Mouse (Mus musculus) limb, embryonic 14.5 days (tissue): Measurements from ENCODE around the gene Slc23a2. TPM values are rescaled to one million over a fixed set of nuclear protein-coding genes. Genes with fewer than 3 reads are reported as not detected.
A peak's percentile ranks its signal among the peaks of the same experiment; 100 is the strongest.

Experiments
- ATAC-seq: fragments of 200-750 bp; cut with Nextera tagmentation; 2 replicates; pipeline ENCODE4 v1.8.0; 2017; ENCODE audit warnings: low read depth, moderate number of reproducible peaks, moderate TSS enrichment; ENCODE audit not compliant: low FRiP score
- DNase-seq: peaks from one replicate; pipeline ENCODE4 v3.0.0-alpha.2; 2015; ENCODE audit warnings: low spot score
- H3K27ac ChIP-seq: fragments of 300-500 bp; sonication (generic); replicated peaks from 2 replicates; pipeline ENCODE4 v1.5.1; 2014; ENCODE audit warnings: low read depth, mild to moderate bottlenecking, low read length, moderate library complexity, mixed read lengths
- H3K27me3 ChIP-seq: fragments of 300-500 bp; sonication (generic); 2 replicates; pipeline ENCODE4 v1.6.1; 2014; ENCODE audit warnings: low read length, mixed read lengths; ENCODE audit not compliant: control insufficient read depth, insufficient read depth
- H3K36me3 ChIP-seq: fragments of 300-500 bp; sonication (generic); 2 replicates; pipeline ENCODE4 v1.6.1; 2014; ENCODE audit warnings: mild to moderate bottlenecking, low read length, moderate library complexity, mixed read lengths; ENCODE audit not compliant: control insufficient read depth, insufficient read depth
- H3K4me1 ChIP-seq: fragments of 300-500 bp; sonication (generic); 2 replicates; pipeline ENCODE4 v1.6.1; 2014; ENCODE audit warnings: antibody characterized with exemption, low read length, mixed read lengths; ENCODE audit not compliant: control insufficient read depth, insufficient read depth
- H3K4me2 ChIP-seq: fragments of 300-500 bp; sonication (generic); replicated peaks from 2 replicates; pipeline ENCODE4 v1.6.1; 2014; ENCODE audit warnings: low read depth, mild to moderate bottlenecking, low read length, moderate library complexity; ENCODE audit not compliant: severe bottlenecking
- H3K4me3 ChIP-seq: fragments of 300-500 bp; sonication (generic); replicated peaks from 2 replicates; pipeline ENCODE4 v1.5.1; 2014; ENCODE audit warnings: low read length
- H3K9ac ChIP-seq: fragments of 300-500 bp; sonication (generic); 2 replicates; pipeline ENCODE4 v1.6.1; 2014; ENCODE audit warnings: mild to moderate bottlenecking, low read depth, low read length, moderate library complexity; ENCODE audit not compliant: severe bottlenecking
- H3K9me3 ChIP-seq: fragments of 300-500 bp; sonication (generic); 2 replicates; pipeline ENCODE4 v1.6.1; 2016; ENCODE audit warnings: low read length; ENCODE audit not compliant: control insufficient read depth
- POLR2A ChIP-seq: fragments of 200-500 bp; IDR thresholded peaks from 2 replicates; pipeline ENCODE4 v1.8.0; 2012; ENCODE audit warnings: inconsistent platforms, mild to moderate bottlenecking, moderate library complexity, borderline replicate concordance; ENCODE audit not compliant: insufficient read depth, insufficient read length; ENCODE audit errors: extremely low read depth
- WGBS: fragments of 180-500 bp; shearing (Covaris S2); extraction: QIAGEN DNeasy Blood & Tissue Kit; methylation state at CpG from one replicate; pipeline ENCODE4 v1.1.7; 2014; 5-methylcytosine and 5-hydroxymethylcytosine counted together
- polyA plus RNA-seq, 2 experiments: library from polyadenylated mRNA; depleted of rRNA in 1 of 2; stranded (reverse) in 1 of 2; unstranded in 1 of 2; fragments of >200 nt; fragmentation: Nextera tagmentation in 1 of 2; extraction: Ambion mirVana in 1 of 2; gene quantifications; 2 replicates each; pipeline versions ENCODE4 v1.2.1 to v1.2.3; 2012 to 2014

Slc23a2 gene
- polyA plus RNA-seq (2012; rRNA removed) (17.6 and 22.7 TPM in 2 replicates), polyA plus RNA-seq (2014; fragmentation: Nextera tagmentation; extraction: Ambion mirVana) (15.6 and 19.9 TPM in 2 replicates)

GRCm38 (mm10) chr2:132144971-132145691 is at the start of gene Slc23a2:
TSS of gene Slc23a2 (minus strand) at chr2:132145108.
- no peaks in the 10 kb centered on the region for H3K9me3 ChIP-seq
- WGBS, result under 1% methylated on average over 22 of the region's 68 CpGs
- H3K9ac ChIP-seq, result peak within 1 kb of the TSS; percentile 80
- H3K36me3 ChIP-seq, result 0 out of 2 replicates have a peak, but pooled peaks cover 3% of the 10 kb centered on the region
- peak; percentile 27 for DNase-seq
- peaks cover 4% of the 10 kb centered on the region; the same call in 1 of the 2 replicates for H3K27me3 ChIP-seq
- peak within 1 kb of the TSS; percentile 79 for H3K4me3 ChIP-seq
- H3K4me2 ChIP-seq, result peak within 1 kb of the TSS; percentile 93
- peaks cover 10% of the 10 kb centered on the region for H3K4me1 ChIP-seq
- 0 out of 2 replicates have a peak, but pooled peaks have one; percentile 34 for TF ChIP-seq POLR2A
- peak; percentile 87 for ATAC-seq
- no peak within 1 kb of the TSS for H3K27ac ChIP-seq

GRCm38 (mm10) chr2:132190602-132191161 is 45.8 kb upstream of the Slc23a2 start:
- no peak for DNase-seq
- no peak for ATAC-seq
- Histone ChIP-seq H3K36me3 (no peaks in the 10 kb centered on the region), H3K4me2 (no peak overlapping the region), H3K4me3 (no peak overlapping the region), H3K27ac (no peak overlapping the region), H3K9ac (no peak overlapping the region), H3K27me3 (no peaks in the 10 kb centered on the region), H3K9me3 (no peaks in the 10 kb centered on the region), H3K4me1 (no peaks in the 10 kb centered on the region)
- TF ChIP-seq POLR2A, result no peak
- WGBS, result 63% methylated on average over 3 of the region's 3 CpGs

GRCm38 (mm10) chr2:132183874-132184273 is 39.0 kb upstream of the Slc23a2 start:
- DNase-seq, result no peak
- Histone ChIP-seq H3K9ac (no peak overlapping the region), H3K4me1 (peaks cover 5% of the 10 kb centered on the region; the same call in 1 of the 2 replicates), H3K4me2 (no peak overlapping the region), H3K27ac (no peak overlapping the region), H3K9me3 (no peaks in the 10 kb centered on the region), H3K27me3 (no peaks in the 10 kb centered on the region), H3K4me3 (no peak overlapping the region), H3K36me3 (no peaks in the 10 kb centered on the region)
- ATAC-seq, result no peak
- TF ChIP-seq POLR2A, result no peak
- 59% methylated on average over 6 of the region's 6 CpGs for WGBS

GRCm38 (mm10) chr2:132180463-132181205 is 35.7 kb upstream of the Slc23a2 start:
- peaks cover 5% of the 10 kb centered on the region; the same call in 1 of the 2 replicates for H3K4me1 ChIP-seq
- H3K27me3 ChIP-seq, result no peaks in the 10 kb centered on the region
- no peaks in the 10 kb centered on the region for H3K36me3 ChIP-seq
- H3K4me3 ChIP-seq, result no peak overlapping the region
- H3K9ac ChIP-seq, result no peak overlapping the region
- no peaks in the 10 kb centered on the region for H3K9me3 ChIP-seq
- no peak overlapping the region for H3K4me2 ChIP-seq
- no peak overlapping the region for H3K27ac ChIP-seq
- no peak for TF ChIP-seq POLR2A
- ATAC-seq (no peak), DNase-seq (no peak)
- WGBS, result 9% methylated on average over 1 of the region's 1 CpGs

- 79% methylated on average over 7 of the region's 7 CpGs for WGBS
- no peak overlapping the region for H3K9ac ChIP-seq
- ATAC-seq, result no peak
These were observed 34.5 kb upstream of the Slc23a2 start for GRCm38 (mm10) chr2:132179371-132179770.

More at GRCm38 (mm10) chr2:132179371-132179770, 34.5 kb upstream of the Slc23a2 start:
- H3K27ac ChIP-seq, result no peak overlapping the region
- no peak for TF ChIP-seq POLR2A
- no peaks in the 10 kb centered on the region for H3K9me3 ChIP-seq
- no peak for DNase-seq
- no peak overlapping the region for H3K4me2 ChIP-seq
- H3K4me1 ChIP-seq, result peaks cover 5% of the 10 kb centered on the region; the same call in 1 of the 2 replicates
- no peaks in the 10 kb centered on the region for H3K27me3 ChIP-seq
- no peak overlapping the region for H3K4me3 ChIP-seq
- no peaks in the 10 kb centered on the region for H3K36me3 ChIP-seq
